Mouse (Mus musculus) myocyte (in vitro differentiated cells): ENCODE data around the gene Ctnnbl1.

Source experiments
- MYOG ChIP-seq, 3 experiments: IDR thresholded peaks; one replicate each; pipeline ENCODE4 v1.6.1; 2011; ENCODE audit warnings: control low read depth in 2 of 3, low read depth in 2 of 3, mild to moderate bottlenecking in 2 of 3; ENCODE audit not compliant: insufficient read length in 2 of 3, control insufficient read depth in 1 of 3, insufficient read depth in 1 of 3
- POLR2A ChIP-seq: IDR thresholded peaks from one replicate; pipeline ENCODE4 v1.6.1; 2011; ENCODE audit warnings: low read depth, mild to moderate bottlenecking, control low read depth, moderate library complexity; ENCODE audit not compliant: insufficient read length
- REST ChIP-seq: IDR thresholded peaks from one replicate; pipeline ENCODE4 v1.6.1; 2011; ENCODE audit warnings: mild to moderate bottlenecking, control low read depth, moderate library complexity; ENCODE audit not compliant: insufficient read depth, insufficient read length

DNA sequence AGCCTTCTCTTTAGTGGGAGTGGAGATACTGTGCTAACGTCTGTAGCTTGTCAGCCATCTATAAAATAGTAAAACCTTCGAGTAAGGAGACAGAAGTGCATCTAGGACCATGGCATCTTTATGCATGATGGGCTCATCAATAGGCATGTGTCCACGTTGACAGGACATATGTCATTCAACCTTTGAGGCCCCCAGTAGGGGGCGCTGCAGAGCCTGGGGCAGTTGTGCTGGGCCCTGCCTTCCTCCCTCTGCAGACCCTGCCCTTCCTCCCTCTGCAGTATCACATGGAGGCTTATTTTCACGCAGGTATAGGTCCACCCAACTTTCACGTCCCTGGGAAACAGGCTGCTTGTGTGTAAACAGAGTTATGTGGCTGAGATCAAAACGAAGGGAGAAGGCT lies 19.0 kb downstream of the Ctnnbl1 start:
- no peak for TF ChIP-seq POLR2A
- no peak for TF ChIP-seq REST
- no peak for TF ChIP-seq MYOG (IDR thresholded peaks at IDR 0.05; ENCODE audit: control insufficient read depth in 1 of 3, insufficient read depth in 1 of 3, insufficient read length in 2 of 3, low read depth in 2 of 3)
